Mouse (Mus musculus): ENCODE measurements around the gene Smad9.

Gene Smad9

GRCm38 (mm10) chr3:54809111-54809510 is 53.7 kb downstream of the Smad9 start:
- peak; percentile 83 for DNase-seq (ENCODE audit: low read depth, low spot score)

- DNase-seq (ENCODE audit: low read depth, low spot score), result no peak
Observed at GRCm38 (mm10) chr3:54811616-54812015, 56.2 kb downstream of the Smad9 start.

GRCm38 (mm10) chr3:54813418-54813988 is 58.1 kb downstream of the Smad9 start:
- DNase-seq (ENCODE audit: low read depth, low spot score), result no peak

GRCm38 (mm10) chr3:54814622-54815021 is 59.2 kb downstream of the Smad9 start:
- DNase-seq (ENCODE audit: low read depth, low spot score), result no peak

- DNase-seq (ENCODE audit: low read depth, low spot score), result peak; percentile 83
Observed at GRCm38 (mm10) chr3:54815292-54815691, 59.9 kb downstream of the Smad9 start.

- DNase-seq (ENCODE audit: low read depth, low spot score), result no peak
Observed at GRCm38 (mm10) chr3:54822526-54822925, 67.1 kb downstream of the Smad9 start.

GRCm38 (mm10) chr3:54832491-54832890 is 77.1 kb downstream of the Smad9 start:
- DNase-seq (ENCODE audit: low read depth, low spot score), result no peak

- no peak for DNase-seq (ENCODE audit: low read depth, low spot score)
Observed at GRCm38 (mm10) chr3:54835421-54835820, 80.0 kb downstream of the Smad9 start.

Data from ES-CJ7 (cell line).